Mouse (Mus musculus): ENCODE results near the gene Pacs2. TPM values are rescaled to one million over a fixed set of nuclear protein-coding genes. Genes with fewer than 3 reads are reported as not detected.

The Pacs2 gene
- polyA plus RNA-seq, 1 experiment from 2014 or later: 11.8 TPM

DNA sequence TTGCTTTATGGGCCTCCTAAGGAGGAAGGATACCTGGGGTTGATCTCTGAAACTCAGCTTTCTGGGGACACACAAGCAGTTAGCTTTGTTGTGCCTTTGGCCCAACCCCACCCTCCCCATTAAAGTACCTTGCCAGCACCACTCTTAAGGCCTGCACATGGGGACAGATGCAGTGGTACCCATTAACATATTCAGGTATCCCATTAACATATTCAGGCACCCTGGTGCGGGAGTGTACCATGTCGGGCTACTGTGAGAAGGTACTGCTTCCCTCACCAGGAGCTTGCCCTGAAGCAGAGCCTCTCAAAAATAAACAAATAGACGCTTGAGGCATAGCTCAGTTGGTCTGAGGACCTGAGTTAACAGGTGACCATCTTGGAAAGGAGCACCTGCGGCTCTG, 73.7 kb downstream of the Pacs2 start:
- WGBS: 31% methylated on average over 4 of the region's 4 CpGs

DNA sequence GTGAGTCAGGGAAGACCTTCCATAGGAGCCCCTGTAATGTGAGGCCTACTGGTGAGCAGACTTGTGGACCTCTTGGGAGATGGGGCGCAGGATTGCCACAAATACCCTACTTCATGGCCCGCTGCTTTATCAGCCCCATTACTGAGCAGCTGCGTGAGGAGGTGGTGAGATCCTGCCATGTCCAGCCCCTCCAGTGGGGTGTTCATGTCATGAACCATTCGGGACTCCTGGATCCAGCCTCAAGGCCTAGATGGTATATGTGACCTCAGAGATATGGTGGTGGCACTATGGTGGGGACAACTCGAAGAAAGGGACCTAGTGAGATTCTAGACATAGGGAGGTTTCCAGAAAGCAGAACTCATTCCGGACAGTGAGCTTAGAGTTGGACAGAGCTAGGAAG, 74.8 kb downstream of the Pacs2 start:
- no peak overlapping the region for H3K4me3 ChIP-seq
- H3K36me3 ChIP-seq: no peaks in the 10 kb centered on the region
- H3K27me3 ChIP-seq (ENCODE audit: low read depth, poor library complexity, severe bottlenecking): peaks cover 14% of the 10 kb centered on the region; the same call in 1 of the 2 replicates
- no peak for DNase-seq (ENCODE audit: low spot score)
- no peaks in the 10 kb centered on the region for H3K9me3 ChIP-seq (replicated peaks)
- WGBS: 90% methylated on average over 6 of the region's 6 CpGs
- no peak overlapping the region for H3K27ac ChIP-seq
- no peaks in the 10 kb centered on the region for H3K4me1 ChIP-seq

More for the DNA sequence above, 73.7 kb downstream of the Pacs2 start:
- no peak for DNase-seq (ENCODE audit: low spot score)
- Histone ChIP-seq H3K4me3 (no peak overlapping the region), H3K27ac (no peak overlapping the region), H3K9me3 (replicated peaks) (no peaks in the 10 kb centered on the region), H3K36me3 (no peaks in the 10 kb centered on the region), H3K27me3 (ENCODE audit: low read depth, poor library complexity, severe bottlenecking) (peaks cover 14% of the 10 kb centered on the region; the same call in 1 of the 2 replicates), H3K4me1 (no peaks in the 10 kb centered on the region)

DNA sequence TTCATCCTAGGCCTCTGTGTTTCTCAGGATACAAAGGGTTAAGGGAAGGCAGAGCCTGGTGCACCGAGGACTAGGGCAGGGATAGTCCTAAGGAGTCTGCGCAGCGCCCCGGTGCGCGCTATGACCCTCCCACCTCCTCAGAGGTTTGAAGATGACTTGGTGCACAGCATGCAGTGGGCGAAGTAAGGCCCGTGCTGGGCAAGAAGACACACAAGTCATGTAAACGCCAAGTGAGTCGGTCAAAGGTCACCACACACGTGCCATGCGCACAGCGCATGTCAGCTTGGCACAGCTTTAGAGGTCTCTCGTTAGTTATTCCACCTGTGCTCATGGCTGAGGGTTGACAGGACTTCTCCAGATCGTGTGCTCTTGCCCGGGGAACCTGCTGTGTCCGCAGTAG, 75.7 kb downstream of the Pacs2 start:
- no peak overlapping the region for H3K27ac ChIP-seq
- WGBS: 86% methylated on average over 17 of the region's 17 CpGs
- H3K9me3 ChIP-seq (replicated peaks): no peaks in the 10 kb centered on the region
- no peaks in the 10 kb centered on the region for H3K36me3 ChIP-seq
- H3K27me3 ChIP-seq (ENCODE audit: low read depth, poor library complexity, severe bottlenecking): peaks cover 14% of the 10 kb centered on the region; the same call in 1 of the 2 replicates
- H3K4me3 ChIP-seq: no peak overlapping the region
- no peaks in the 10 kb centered on the region for H3K4me1 ChIP-seq
- DNase-seq (ENCODE audit: low spot score): no peak

DNA sequence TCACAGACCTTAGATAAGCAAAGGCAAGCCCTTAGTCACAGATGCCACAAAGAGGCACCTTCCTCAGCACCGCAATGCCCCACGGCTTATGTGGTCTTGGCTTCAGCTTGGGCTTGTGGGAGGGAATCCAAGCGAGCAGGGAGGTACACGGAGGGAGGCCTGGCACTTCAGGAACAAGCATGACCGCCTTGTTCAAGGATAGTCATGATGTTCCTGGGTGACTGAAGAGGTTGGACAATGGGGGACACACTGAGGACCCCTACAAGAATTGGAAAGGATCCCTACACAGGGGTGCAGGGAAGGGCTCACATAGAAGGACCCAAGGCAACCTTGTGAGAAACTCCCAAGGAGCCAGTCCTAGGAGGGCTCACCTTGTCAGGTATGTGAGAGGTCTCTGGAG, 82.7 kb downstream of the Pacs2 start:
- Histone ChIP-seq H3K9me3 (replicated peaks) (no peaks in the 10 kb centered on the region), H3K27me3 (ENCODE audit: low read depth, poor library complexity, severe bottlenecking) (no peaks in the 10 kb centered on the region), H3K27ac (peak overlapping the region; percentile 99), H3K4me3 (peak overlapping the region; percentile 97), H3K36me3 (peaks cover 23% of the 10 kb centered on the region), H3K4me1 (peaks cover 36% of the 10 kb centered on the region)
- 86% methylated on average over 5 of the region's 5 CpGs for WGBS
- DNase-seq (ENCODE audit: low spot score): no peak

DNA sequence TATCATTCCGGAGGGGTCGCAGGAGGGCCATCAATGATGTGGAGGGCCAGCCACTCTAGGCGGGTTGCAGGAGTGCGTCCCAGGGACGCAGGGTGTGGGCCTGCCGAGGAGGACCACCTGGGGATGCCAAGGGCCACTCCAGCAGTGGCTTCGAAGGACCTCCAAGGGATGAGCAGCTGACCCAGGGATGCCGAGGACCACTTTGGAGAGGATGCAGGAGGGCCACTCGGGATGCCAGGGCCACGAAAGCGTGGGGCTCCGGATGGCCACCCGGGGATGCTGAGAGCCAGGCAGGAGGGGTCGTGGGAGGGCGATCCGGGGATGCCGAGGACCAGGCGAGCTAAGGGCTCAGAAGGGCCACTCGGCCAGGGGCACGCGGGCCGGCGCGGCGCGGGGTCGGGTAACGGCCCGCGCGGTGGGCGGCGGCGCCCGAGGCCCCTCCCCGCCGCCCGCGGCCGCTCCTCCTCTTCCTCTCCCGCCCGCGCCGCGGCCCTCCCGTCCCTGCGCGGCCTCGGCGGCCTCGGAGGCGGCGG, 83.5 kb downstream of the Pacs2 start, which contains the start of gene Mta1:
Gene Mta1 (plus strand): TSS at position 530 of the 533 bp plus-strand sequence.
- Histone ChIP-seq H3K27ac (peak within 1 kb of the TSS; percentile 99), H3K9me3 (replicated peaks) (no peaks in the 10 kb centered on the region), H3K4me3 (peak within 1 kb of the TSS; percentile 97), H3K36me3 (peaks cover 31% of the 10 kb centered on the region), H3K27me3 (ENCODE audit: low read depth, poor library complexity, severe bottlenecking) (no peaks in the 10 kb centered on the region), H3K4me1 (peaks cover 36% of the 10 kb centered on the region)
- 11% methylated on average over 42 of the region's 53 CpGs for WGBS
- peak; percentile 80 for DNase-seq (ENCODE audit: low spot score)

DNA sequence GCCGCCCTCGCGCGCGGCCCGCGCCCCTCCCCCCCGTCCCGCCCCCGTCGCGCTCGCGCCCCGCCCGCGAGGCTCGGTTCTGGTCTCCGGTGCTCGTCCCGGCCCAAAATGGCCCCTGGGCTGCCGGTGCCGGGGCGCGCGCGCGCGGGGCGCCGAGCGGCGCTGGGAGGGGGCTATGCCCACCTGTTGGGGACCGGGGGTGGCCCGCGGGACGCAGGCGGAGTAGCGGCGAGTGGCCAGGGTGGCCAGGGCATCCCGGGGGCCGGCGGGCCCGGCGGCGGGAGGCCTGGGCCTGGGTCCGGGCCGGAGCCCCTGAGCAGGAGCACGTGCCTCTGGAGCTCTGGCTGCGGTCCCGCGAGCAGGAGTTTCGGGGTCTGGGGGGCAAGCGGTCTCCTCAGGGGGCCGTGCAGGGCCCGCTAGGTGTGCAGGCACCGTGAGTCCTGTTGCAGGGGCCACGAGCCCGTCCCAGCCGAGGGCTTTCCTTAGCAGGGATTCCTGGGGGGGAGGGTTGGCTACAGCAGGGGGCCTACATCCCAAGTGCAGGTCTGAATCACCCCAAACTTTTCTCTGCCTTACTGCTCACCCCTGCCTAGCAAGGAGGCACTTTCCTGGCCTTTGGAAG, 84.3 kb downstream of the Pacs2 start:
- peaks cover 40% of the 10 kb centered on the region for H3K4me1 ChIP-seq
- H3K27me3 ChIP-seq (ENCODE audit: low read depth, poor library complexity, severe bottlenecking): no peaks in the 10 kb centered on the region

DNA sequence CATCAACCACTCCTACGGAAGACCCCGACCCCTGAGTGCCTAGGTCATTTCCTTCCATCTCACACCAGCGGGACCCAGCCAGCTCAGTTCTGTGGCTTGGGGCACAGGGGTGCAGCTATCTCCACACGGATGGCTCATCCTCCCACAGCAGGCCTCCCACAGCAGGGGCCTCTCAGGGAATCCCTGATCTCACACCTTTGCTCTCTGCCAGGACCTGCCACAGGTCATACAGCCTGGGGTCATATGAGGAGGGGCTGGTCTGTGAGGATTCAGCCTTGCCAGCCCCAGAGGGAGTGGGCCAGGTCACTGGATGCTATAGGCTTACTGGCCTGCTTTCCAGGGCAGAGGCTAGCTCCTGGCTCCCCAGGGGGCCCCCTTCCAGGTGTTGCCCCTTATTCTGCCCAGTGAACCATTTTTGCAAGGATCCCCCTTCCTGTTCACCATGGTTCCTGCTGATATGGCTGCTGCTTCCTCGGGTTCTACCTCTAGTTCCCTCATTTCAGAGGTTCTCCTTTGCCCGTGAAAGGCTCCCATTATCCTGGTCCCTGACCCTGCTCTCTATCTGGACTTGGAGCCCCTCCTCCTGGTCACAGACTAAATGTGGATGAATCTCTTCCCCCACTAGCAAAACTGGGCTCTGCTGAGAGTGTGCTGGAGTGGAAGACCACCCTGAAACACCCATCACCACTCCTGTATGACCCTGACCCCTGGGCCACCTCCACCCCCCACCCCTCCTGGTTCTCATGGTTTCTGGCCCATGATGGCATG, 85.3 kb downstream of the Pacs2 start:
- Histone ChIP-seq H3K4me3 (peak overlapping the region; percentile 97), H3K27ac (peak overlapping the region; percentile 99), H3K36me3 (peaks cover 49% of the 10 kb centered on the region), H3K27me3 (ENCODE audit: low read depth, poor library complexity, severe bottlenecking) (no peaks in the 10 kb centered on the region), H3K9me3 (replicated peaks) (no peaks in the 10 kb centered on the region), H3K4me1 (peaks cover 40% of the 10 kb centered on the region)
- 38% methylated on average over 6 of the region's 6 CpGs for WGBS
- DNase-seq (ENCODE audit: low spot score): no peak

More for the DNA sequence above, 84.3 kb downstream of the Pacs2 start:
- under 1% methylated on average over 59 of the region's 60 CpGs for WGBS
- peak; percentile 63 for DNase-seq (ENCODE audit: low spot score)
- H3K9me3 ChIP-seq (replicated peaks): no peaks in the 10 kb centered on the region
- peak overlapping the region; percentile 99 for H3K27ac ChIP-seq
- H3K4me3 ChIP-seq: peak overlapping the region; percentile 97
- peaks cover 39% of the 10 kb centered on the region for H3K36me3 ChIP-seq

DNA sequence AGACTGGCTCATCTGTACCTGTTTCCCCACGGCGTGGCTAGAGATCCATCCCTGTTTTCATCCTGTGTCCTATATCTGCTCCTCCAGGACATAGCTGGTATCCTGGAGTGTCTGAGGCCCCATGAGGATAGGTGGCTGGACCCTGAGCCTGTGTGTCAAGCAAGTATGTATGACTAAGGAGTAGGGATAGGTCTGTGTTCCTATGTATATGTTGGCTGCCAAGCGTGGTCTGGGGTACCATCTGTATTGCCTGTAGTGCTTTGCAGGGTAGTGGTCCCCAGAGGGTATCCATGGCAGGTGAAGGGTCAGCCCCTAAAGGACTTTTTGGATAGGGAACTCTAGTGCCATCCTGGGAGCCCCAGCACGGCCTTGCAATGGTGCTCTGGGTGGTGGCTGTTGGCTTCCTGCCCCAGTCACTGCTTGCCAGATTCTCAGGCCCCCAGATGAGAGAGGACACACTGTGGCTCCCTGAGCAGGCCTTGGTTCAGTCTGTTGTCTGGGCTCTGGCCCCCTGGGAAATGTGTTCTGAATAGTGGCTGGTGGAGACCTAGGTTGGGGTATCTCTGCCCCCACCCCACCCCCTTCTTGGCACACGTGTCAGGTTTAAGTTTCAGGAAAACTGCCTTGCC, 86.3 kb downstream of the Pacs2 start:
- H3K27ac ChIP-seq: 0 out of 2 replicates have a peak overlapping the region, but pooled peaks have one; percentile 20

DNA sequence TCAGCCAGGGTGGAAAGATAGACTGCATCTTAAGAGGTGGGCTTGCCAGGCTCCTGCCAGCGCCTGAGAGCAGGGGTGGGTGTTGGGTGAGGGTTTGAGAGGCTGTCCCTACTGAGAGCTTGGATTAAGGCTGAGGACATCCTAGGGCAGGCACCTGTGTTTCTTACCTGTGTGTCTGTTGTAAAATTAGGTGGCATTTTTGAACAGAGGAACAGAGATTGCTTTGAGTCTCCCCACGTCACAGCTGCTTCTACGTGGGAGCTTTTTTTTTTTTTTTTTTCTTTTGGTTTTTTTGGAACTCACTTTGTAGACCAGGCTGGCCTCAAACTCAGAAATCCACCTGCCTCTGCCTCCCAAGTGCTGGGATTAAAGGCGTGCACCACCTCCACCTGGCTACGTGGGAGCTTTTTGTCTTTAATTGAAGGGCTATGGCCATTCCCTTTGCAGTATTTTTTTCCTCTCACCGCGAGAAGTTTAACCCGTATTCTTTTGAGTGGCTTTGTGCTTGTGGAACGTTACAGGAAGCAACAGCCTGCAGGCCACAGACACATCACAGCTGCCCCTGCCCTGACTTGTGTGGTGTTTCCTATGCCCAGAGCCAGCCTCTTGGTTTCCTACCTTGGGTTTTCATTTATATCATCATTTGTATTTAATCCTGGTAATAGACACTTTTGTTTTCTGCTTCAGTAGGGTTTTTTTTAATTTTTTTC, 87.1 kb downstream of the Pacs2 start:
- peaks cover 67% of the 10 kb centered on the region for H3K36me3 ChIP-seq
- 91% methylated on average over 9 of the region's 9 CpGs for WGBS
- H3K27ac ChIP-seq: no peak overlapping the region
- H3K4me1 ChIP-seq: peaks cover 40% of the 10 kb centered on the region
- H3K4me3 ChIP-seq: no peak overlapping the region
- no peaks in the 10 kb centered on the region for H3K27me3 ChIP-seq (ENCODE audit: low read depth, poor library complexity, severe bottlenecking)
- DNase-seq (ENCODE audit: low spot score): no peak
- H3K9me3 ChIP-seq (replicated peaks): no peaks in the 10 kb centered on the region

More for the DNA sequence above, 86.3 kb downstream of the Pacs2 start:
- H3K9me3 ChIP-seq (replicated peaks): no peaks in the 10 kb centered on the region
- DNase-seq (ENCODE audit: low spot score): no peak
- H3K4me1 ChIP-seq: peaks cover 40% of the 10 kb centered on the region
- H3K36me3 ChIP-seq: peaks cover 58% of the 10 kb centered on the region
- no peaks in the 10 kb centered on the region for H3K27me3 ChIP-seq (ENCODE audit: low read depth, poor library complexity, severe bottlenecking)
- peak overlapping the region; percentile 97; the same call in 1 of the 2 replicates for H3K4me3 ChIP-seq
- WGBS: 85% methylated on average over 5 of the region's 5 CpGs

DNA sequence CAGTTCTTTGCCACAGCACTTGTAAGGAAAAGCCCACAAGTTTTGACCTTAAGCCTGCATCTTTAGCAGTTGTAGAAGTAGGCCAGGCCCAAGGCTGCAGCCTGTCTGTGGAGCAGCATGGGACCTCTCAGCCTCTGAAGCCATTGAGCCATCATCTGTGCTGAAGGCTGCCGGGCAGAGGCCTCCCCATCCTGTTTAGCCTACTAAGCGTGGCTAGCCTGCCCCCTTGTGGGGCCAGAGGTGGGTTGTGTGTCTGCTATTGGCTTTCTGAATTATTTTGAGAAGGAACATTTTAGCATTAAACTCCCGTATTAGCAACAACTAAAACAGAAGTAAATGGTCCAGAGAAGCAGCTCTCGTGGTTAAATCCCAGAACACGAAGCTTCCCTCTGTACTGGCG, 88.2 kb downstream of the Pacs2 start:
- H3K4me3 ChIP-seq: no peak overlapping the region
- peaks cover 76% of the 10 kb centered on the region for H3K36me3 ChIP-seq
- H3K4me1 ChIP-seq: peaks cover 39% of the 10 kb centered on the region
- 70% methylated on average over 6 of the region's 6 CpGs for WGBS
- H3K27ac ChIP-seq: no peak overlapping the region
- no peak for DNase-seq (ENCODE audit: low spot score)
- H3K9me3 ChIP-seq (replicated peaks): no peaks in the 10 kb centered on the region
- no peaks in the 10 kb centered on the region for H3K27me3 ChIP-seq (ENCODE audit: low read depth, poor library complexity, severe bottlenecking)

DNA sequence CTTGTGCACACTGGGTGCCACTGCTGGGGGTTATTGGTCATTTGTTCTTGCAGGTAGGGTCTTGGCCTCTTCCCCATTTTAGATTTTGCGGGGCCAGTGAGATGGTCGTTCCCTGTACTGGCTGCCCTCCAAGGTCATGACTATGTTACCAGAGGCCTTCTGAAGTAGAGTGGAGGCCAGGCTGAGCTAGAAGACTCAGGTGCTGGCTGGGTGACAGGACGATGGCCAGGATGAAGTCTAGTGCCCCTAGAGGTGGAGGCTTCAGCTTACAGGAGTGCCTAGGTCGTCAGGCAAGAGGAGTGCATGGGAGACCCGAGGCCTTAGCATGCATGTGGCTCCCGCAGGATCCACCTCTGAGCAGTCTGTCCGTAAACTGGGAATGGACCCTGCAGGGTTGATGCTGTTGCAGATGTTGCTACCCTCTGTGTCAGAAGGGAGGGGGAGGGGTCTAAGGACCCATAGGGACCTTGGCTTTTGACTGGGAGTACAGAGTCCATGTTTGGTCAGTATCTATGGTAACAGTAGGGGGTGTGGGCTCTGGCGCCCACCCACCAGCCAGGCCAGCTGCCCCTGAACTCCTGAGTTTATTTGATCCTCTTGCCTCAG, 89.6 kb downstream of the Pacs2 start:
- Histone ChIP-seq H3K36me3 (peaks cover 88% of the 10 kb centered on the region), H3K4me1 (peaks cover 31% of the 10 kb centered on the region)

DNA sequence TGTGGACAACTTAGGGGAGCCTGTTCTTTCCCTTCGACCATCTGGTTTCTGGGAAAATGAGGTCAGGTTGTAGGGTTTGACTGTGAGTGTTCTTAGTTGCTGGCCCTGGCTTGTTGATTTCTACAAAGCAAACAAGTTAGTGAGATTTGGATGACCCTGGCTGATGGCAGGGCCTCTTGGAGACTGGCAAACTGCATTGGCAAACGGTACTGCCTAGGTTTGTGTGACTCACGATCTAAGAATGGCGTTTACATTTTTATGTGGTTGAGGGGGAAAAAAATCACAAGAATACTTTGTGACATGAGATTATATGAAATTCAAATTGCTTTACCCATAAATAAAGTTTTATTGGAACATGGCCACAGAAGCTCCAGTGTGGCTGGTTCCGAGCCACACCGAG, 92.1 kb downstream of the Pacs2 start:
- 93% methylated on average over 6 of the region's 6 CpGs for WGBS
- Histone ChIP-seq H3K27ac (no peak overlapping the region), H3K36me3 (peaks cover 80% of the 10 kb centered on the region), H3K27me3 (ENCODE audit: low read depth, poor library complexity, severe bottlenecking) (no peaks in the 10 kb centered on the region), H3K9me3 (replicated peaks) (no peaks in the 10 kb centered on the region), H3K4me3 (no peak overlapping the region), H3K4me1 (0 out of 2 replicates have a peak, but pooled peaks cover 9% of the 10 kb centered on the region)
- DNase-seq (ENCODE audit: low spot score): no peak

More for the DNA sequence above, 89.6 kb downstream of the Pacs2 start:
- Histone ChIP-seq H3K27me3 (ENCODE audit: low read depth, poor library complexity, severe bottlenecking) (no peaks in the 10 kb centered on the region), H3K4me3 (no peak overlapping the region), H3K27ac (no peak overlapping the region), H3K9me3 (replicated peaks) (no peaks in the 10 kb centered on the region)
- no peak for DNase-seq (ENCODE audit: low spot score)
- whole genome bisulfite sequencing: 85% methylated on average over 8 of the region's 8 CpGs

Data from limb, embryonic 10.5 days (tissue).